Mouse (Mus musculus): ENCODE data around the gene Qrich1. TPM values are rescaled to one million over a fixed set of nuclear protein-coding genes. Genes with fewer than 3 reads are reported as not detected.
A peak's percentile ranks its signal among the peaks of the same experiment; 100 is the strongest.

The Qrich1 gene
- 92.2 and 108 TPM in 2 replicates for polyA plus RNA-seq (2012; rRNA removed)

GRCm38 (mm10) chr9:108516380-108517251 lies at the start of gene Qrich1:
Gene Qrich1 (plus strand): TSS chr9:108516806.
- peak; percentile 74 for DNase-seq (ENCODE audit: low read depth)

- no peak for DNase-seq (ENCODE audit: low read depth)
Observed at GRCm38 (mm10) chr9:108469430-108469829, 47.2 kb upstream of the Qrich1 start.

GRCm38 (mm10) chr9:108469845-108470244 lies 46.8 kb upstream of the Qrich1 start:
- no peak for DNase-seq (ENCODE audit: low read depth)

- no peak for DNase-seq (ENCODE audit: low read depth)
Observed at GRCm38 (mm10) chr9:108474528-108474927, 42.1 kb upstream of the Qrich1 start.

- no peak for DNase-seq (ENCODE audit: low read depth)
Observed at GRCm38 (mm10) chr9:108478638-108479156, 37.9 kb upstream of the Qrich1 start.

GRCm38 (mm10) chr9:108479241-108479640 lies 37.4 kb upstream of the Qrich1 start:
- no peak for DNase-seq (ENCODE audit: low read depth)

- no peak for DNase-seq (ENCODE audit: low read depth)
Observed at GRCm38 (mm10) chr9:108479721-108480351, 36.8 kb upstream of the Qrich1 start, which contains the start of gene Lamb2. Gene Lamb2 (plus strand): TSS chr9:108479736.

GRCm38 (mm10) chr9:108480813-108481519 lies 35.6 kb upstream of the Qrich1 start:
- DNase-seq (ENCODE audit: low read depth) = no peak

- DNase-seq (ENCODE audit: low read depth) = no peak
Observed at GRCm38 (mm10) chr9:108481520-108482210, 34.9 kb upstream of the Qrich1 start.

- DNase-seq (ENCODE audit: low read depth) = no peak
Observed at GRCm38 (mm10) chr9:108483051-108483790, 33.4 kb upstream of the Qrich1 start.

GRCm38 (mm10) chr9:108484021-108484420 lies 32.6 kb upstream of the Qrich1 start:
- no peak for DNase-seq (ENCODE audit: low read depth)

GRCm38 (mm10) chr9:108485301-108485875 lies 31.2 kb upstream of the Qrich1 start:
- no peak for DNase-seq (ENCODE audit: low read depth)

GRCm38 (mm10) chr9:108486973-108487530 lies 29.6 kb upstream of the Qrich1 start:
- DNase-seq (ENCODE audit: low read depth) = no peak

GRCm38 (mm10) chr9:108488403-108488802 lies 28.2 kb upstream of the Qrich1 start:
- no peak for DNase-seq (ENCODE audit: low read depth)

- DNase-seq (ENCODE audit: low read depth) = no peak
Observed at GRCm38 (mm10) chr9:108489215-108489614, 27.4 kb upstream of the Qrich1 start.

GRCm38 (mm10) chr9:108489702-108490558 lies 26.7 kb upstream of the Qrich1 start:
- no peak for DNase-seq (ENCODE audit: low read depth)

- DNase-seq (ENCODE audit: low read depth) = peak; percentile 60
Observed at GRCm38 (mm10) chr9:108490559-108491285, 25.9 kb upstream of the Qrich1 start, which contains the start of gene Usp19. Gene Usp19 (plus strand): TSS chr9:108490602.

- no peak for DNase-seq (ENCODE audit: low read depth)
Observed at GRCm38 (mm10) chr9:108491286-108491580, 25.4 kb upstream of the Qrich1 start.
